Mouse (Mus musculus) kidney, adult 2 months (tissue): ENCODE data around the gene Bcar1.

Experiments used
- CTCF ChIP-seq: fragments of 200-500 bp; conservative IDR thresholded peaks from 2 replicates; pipeline ENCODE4 v1.5.1; 2011; ENCODE audit warnings: low read depth, mild to moderate bottlenecking, control low read depth, low read length, moderate library complexity, mixed read lengths; ENCODE audit not compliant: insufficient read depth, insufficient read length
- POLR2A ChIP-seq: fragments of 200-500 bp; IDR thresholded peaks from one replicate; pipeline ENCODE4 v1.6.1; 2011; ENCODE audit warnings: low read depth, low read length, control low read depth

DNA sequence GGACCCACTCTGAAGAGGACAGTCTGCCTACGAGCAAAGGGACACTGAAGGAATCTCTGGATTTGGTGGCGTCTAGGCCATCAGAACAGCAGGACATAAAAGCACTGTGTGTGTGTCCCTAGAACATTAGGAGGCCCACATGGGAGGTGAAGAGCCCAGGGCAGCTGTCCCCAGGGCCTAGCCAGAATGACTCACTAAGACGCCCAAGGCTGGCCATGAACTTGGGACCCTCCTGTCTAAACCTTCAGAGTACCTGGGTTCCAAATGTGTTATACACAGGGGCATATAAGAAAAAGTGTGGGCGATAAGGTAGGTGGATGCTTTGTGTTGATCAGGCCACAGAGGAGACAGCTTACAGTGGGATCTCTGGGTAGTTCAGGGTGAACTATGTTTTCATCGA, 42.9 kb downstream of the Bcar1 start:
- TF ChIP-seq CTCF, result no peak
- no peak for TF ChIP-seq POLR2A
